Mouse (Mus musculus) erythroblast, embryonic 14.5 days (primary cell): ENCODE measurements around the gene Abcg2. TPM values are rescaled to one million over a fixed set of nuclear protein-coding genes. Genes with fewer than 3 reads are reported as not detected.

Experiments used
- H3K27me3 ChIP-seq: 2 replicates; pipeline ENCODE4 v1.6.1; 2012; ENCODE audit warnings: inconsistent platforms; ENCODE audit not compliant: control insufficient read depth
- H3K36me3 ChIP-seq: 2 replicates; pipeline ENCODE4 v1.6.1; 2012; ENCODE audit warnings: mild to moderate bottlenecking, inconsistent platforms; ENCODE audit not compliant: control insufficient read depth
- H3K4me1 ChIP-seq: 2 replicates; pipeline ENCODE4 v1.6.1; 2012; ENCODE audit warnings: inconsistent platforms; ENCODE audit not compliant: control insufficient read depth
- H3K4me3 ChIP-seq: replicated peaks from 2 replicates; pipeline ENCODE3; 2012; ENCODE audit warnings: moderate library complexity, mild to moderate bottlenecking, inconsistent platforms
- H3K9me3 ChIP-seq: 2 replicates; pipeline ENCODE4 v1.6.1; 2012; ENCODE audit warnings: low read length, inconsistent platforms, mixed read lengths; ENCODE audit not compliant: control insufficient read depth
- GATA1 ChIP-seq: IDR thresholded peaks from 2 replicates; pipeline ENCODE4 v1.6.1; 2012; ENCODE audit warnings: low read length, inconsistent platforms, mixed read lengths
- TAL1 ChIP-seq: IDR thresholded peaks from 3 replicates; pipeline ENCODE4 v1.6.1; 2012; ENCODE audit warnings: low read length, inconsistent platforms, mixed read lengths
- polyA plus RNA-seq: library from polyadenylated mRNA; stranded (reverse); fragments of >175 nt; gene quantifications from 2 replicates; pipeline ENCODE4 v1.2.3, GENCODE M21; 2012

Abcg2 gene
- polyA plus RNA-seq, 1 experiment: 6.8 TPM

DNA sequence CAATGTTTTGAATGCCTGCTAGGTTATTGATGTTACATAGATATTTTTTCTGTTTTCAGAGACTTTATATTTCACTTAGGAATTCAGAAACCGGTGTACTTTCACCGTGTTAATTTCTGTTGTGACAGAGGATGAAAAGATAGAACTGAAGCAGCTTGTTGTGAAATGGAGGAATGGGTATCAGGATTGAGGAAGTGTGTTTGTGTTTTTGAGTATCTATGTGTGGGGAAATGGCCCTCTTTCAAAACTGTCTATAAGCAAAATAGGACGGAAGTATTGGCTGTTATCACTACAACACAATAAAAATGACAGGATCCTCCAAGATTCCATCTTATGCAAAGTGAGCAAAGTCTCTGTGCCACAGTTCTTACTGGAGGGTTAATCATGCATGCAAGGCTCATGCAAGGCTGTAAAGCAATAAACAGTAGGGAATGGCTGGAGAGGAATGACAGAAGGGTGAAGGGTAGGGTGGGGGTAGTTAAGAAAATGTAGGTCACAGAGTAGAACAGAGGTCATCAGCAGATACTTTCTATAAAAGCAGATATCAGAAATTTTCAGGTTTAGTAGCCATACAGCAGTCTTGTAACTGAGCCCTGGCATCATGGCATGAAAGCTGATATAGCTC, 76.7 kb downstream of the Abcg2 start:
- H3K36me3 ChIP-seq: peaks cover 93% of the 10 kb centered on the region
- H3K4me3 ChIP-seq: no peak overlapping the region
- no peaks in the 10 kb centered on the region for H3K9me3 ChIP-seq
- H3K27me3 ChIP-seq: no peaks in the 10 kb centered on the region
- no peak for TF ChIP-seq TAL1
- no peak for TF ChIP-seq GATA1
- peaks cover 13% of the 10 kb centered on the region for H3K4me1 ChIP-seq

DNA sequence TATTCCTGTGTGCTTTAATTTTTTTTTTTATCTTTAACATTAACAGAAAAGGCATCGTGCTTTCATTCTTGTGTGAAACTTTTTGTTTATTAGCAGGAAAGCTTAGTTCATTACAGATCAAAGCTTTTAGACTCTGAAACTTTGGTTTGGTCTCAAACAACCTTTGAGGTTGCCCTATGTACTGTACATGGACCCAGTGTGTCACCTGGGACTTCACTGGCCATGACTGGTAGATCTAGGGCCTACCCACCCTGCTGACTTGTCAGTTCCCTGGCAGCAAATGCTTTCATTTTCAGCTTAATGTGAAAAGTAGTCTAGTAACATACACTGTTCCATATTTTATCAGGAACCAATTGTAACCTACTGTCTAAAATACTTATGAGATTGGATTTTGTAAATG, 93.5 kb downstream of the Abcg2 start:
- no peaks in the 10 kb centered on the region for H3K9me3 ChIP-seq
- peaks cover 94% of the 10 kb centered on the region for H3K36me3 ChIP-seq
- H3K27me3 ChIP-seq: no peaks in the 10 kb centered on the region
- no peak overlapping the region for H3K4me3 ChIP-seq
- H3K4me1 ChIP-seq: no peaks in the 10 kb centered on the region
- TF ChIP-seq TAL1 (no peak), GATA1 (no peak)

DNA sequence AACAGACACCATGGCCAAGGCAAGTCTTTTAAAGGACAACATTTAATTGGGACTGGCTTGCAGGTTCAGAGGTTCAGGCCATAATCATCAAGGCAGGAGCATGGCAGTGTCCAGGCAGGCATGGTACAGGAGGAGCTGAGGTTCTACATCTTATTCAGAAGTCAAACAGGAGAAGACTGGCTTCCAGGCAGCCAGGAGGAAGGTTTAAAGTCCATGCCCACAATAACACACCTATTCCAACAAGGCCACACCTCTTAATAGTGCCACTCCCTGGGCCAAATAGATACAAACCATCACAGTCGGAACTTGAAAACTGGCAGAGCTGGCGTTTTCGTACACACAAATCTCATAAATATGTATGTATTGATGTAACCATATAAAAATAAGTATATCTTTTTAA, 94.2 kb downstream of the Abcg2 start:
- Histone ChIP-seq H3K36me3 (peaks cover 94% of the 10 kb centered on the region), H3K27me3 (no peaks in the 10 kb centered on the region), H3K4me1 (no peaks in the 10 kb centered on the region), H3K4me3 (no peak overlapping the region), H3K9me3 (no peaks in the 10 kb centered on the region)
- TF ChIP-seq GATA1 (no peak), TAL1 (no peak)

DNA sequence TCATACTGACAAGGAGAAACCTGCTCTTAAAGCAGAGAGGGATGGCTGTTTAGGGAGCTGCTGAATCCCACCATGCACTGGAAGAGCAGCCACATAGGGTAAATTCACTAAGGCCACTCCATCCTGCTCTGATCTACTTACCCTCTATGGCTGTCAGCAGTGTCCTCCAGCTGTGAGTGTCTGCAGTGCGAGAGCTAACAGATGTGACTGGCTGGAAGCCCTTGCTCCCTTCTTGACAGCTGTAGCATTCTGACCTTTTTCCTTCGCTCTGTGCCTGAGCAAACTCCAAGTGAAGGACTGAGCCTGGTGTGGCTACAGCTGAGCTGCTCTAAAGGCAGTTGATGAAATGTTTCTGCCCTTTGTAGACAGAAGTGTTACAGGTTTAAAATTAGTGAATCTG, 107.3 kb downstream of the Abcg2 start:
- H3K36me3 ChIP-seq: peaks cover 98% of the 10 kb centered on the region

DNA sequence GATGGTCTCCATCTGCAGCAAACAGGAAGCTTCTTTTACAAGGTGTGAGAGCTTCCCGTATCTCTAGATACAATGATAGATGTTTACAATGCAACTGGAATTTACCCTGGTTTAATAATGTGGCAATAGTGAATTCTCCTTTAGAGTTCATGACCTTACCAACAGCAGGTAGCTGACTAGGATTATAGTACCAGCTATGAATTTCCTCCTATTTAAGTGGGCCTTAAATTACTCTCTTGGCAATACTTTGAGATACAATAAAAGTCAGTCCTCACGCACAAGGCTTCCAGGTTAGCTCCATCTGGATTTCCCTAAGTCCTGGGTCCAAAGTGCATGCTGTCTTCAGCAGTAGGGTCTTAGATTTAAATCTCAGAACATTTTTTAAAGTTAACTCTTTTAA, 109.9 kb downstream of the Abcg2 start:
- Histone ChIP-seq H3K4me3 (no peak overlapping the region), H3K9me3 (no peaks in the 10 kb centered on the region), H3K27me3 (no peaks in the 10 kb centered on the region), H3K4me1 (no peaks in the 10 kb centered on the region), H3K36me3 (peaks cover 98% of the 10 kb centered on the region)
- TF ChIP-seq GATA1 (no peak), TAL1 (no peak)

More for the DNA sequence above, 107.3 kb downstream of the Abcg2 start:
- Histone ChIP-seq H3K4me3 (no peak overlapping the region), H3K4me1 (no peaks in the 10 kb centered on the region), H3K27me3 (no peaks in the 10 kb centered on the region), H3K9me3 (no peaks in the 10 kb centered on the region)
- TF ChIP-seq TAL1: no peak
- TF ChIP-seq GATA1: no peak

DNA sequence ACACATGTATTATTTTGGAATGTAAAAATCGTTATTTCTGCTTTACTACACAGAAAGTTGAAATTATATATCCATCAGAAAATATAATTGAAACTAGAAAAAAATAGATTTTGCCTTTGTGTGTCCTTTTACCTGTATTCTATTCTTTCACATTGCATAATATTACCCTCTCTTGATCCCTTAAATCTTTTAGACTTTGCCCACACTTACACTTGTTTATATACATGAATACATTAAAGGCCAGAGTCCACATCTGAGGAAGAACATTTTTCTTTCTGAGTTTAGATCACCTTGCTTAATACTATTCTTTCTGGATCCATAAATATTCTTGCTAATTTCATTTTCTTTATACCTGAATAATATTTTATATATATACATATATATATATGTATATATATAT, 110.4 kb downstream of the Abcg2 start:
- no peaks in the 10 kb centered on the region for H3K27me3 ChIP-seq
- no peak overlapping the region for H3K4me3 ChIP-seq
- TF ChIP-seq GATA1 (no peak), TAL1 (no peak)
- H3K36me3 ChIP-seq: peaks cover 93% of the 10 kb centered on the region
- no peaks in the 10 kb centered on the region for H3K9me3 ChIP-seq
- no peaks in the 10 kb centered on the region for H3K4me1 ChIP-seq

DNA sequence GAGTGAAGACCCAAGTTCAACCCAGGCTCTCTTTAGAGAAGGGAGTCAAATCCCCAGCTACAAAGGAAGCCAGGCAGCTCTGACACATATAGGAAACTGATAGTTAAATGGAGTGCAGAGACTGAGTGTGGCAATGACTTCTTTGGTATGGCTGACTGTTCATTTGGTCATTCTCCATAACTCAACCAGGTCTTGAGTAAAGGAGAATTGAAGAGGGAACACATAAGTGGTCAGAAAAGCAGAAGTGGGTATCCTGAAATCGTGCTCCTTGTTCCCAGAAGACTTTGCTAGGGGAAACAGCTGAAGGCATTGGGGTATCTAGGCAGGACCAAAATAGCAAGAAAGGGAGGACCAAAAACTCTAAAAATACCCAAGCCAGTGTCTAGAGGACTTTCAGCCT, 126.0 kb downstream of the Abcg2 start:
- TF ChIP-seq GATA1 (no peak), TAL1 (no peak)
- H3K27me3 ChIP-seq: no peaks in the 10 kb centered on the region
- no peaks in the 10 kb centered on the region for H3K4me1 ChIP-seq
- no peaks in the 10 kb centered on the region for H3K9me3 ChIP-seq
- no peaks in the 10 kb centered on the region for H3K36me3 ChIP-seq
- no peak overlapping the region for H3K4me3 ChIP-seq

DNA sequence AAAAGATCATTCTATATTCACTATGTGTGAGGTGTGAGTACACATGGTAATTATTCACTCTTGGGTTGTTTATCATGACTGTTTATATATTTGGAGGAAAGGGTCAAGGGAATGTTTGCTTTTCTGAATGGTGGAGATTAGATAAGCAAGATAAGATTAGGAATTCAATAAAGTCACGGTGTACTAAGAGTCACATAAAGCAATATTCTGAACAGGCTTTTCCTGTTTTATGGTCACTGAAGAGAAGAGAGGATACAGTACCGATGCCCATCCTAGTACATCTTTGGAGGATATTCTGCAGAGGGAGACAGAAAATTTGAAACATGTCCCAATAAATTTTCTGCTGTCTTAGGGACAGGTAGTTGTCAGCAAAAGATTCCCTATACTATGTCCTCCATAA, 127.6 kb downstream of the Abcg2 start:
- H3K36me3 ChIP-seq: no peaks in the 10 kb centered on the region

DNA sequence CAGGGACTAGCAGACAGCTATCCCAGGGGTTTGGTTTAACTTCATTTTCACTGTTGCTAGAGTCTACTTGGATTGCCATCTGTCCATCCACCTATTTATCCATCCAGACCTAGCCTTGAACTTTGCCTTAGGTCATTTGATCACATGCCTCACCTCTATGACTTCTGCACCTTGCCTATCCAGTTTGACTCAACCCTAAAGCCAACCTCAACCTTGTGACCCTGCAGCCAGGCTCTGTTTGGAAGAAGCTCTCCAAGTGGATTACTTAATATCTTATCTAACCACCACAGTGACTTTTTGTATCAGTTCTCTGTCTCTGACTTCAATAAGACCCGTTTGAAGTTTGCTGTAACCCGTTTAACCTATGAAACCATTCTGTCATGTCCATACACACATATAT, 149.5 kb downstream of the Abcg2 start:
- Histone ChIP-seq H3K4me3 (no peak overlapping the region), H3K27me3 (no peaks in the 10 kb centered on the region), H3K36me3 (no peaks in the 10 kb centered on the region), H3K9me3 (no peaks in the 10 kb centered on the region), H3K4me1 (peaks cover 13% of the 10 kb centered on the region)
- no peak for TF ChIP-seq TAL1
- no peak for TF ChIP-seq GATA1

More for the DNA sequence above, 127.6 kb downstream of the Abcg2 start:
- TF ChIP-seq GATA1: no peak
- TF ChIP-seq TAL1: no peak
- no peaks in the 10 kb centered on the region for H3K27me3 ChIP-seq
- no peaks in the 10 kb centered on the region for H3K4me1 ChIP-seq
- H3K4me3 ChIP-seq: no peak overlapping the region
- H3K9me3 ChIP-seq: no peaks in the 10 kb centered on the region

DNA sequence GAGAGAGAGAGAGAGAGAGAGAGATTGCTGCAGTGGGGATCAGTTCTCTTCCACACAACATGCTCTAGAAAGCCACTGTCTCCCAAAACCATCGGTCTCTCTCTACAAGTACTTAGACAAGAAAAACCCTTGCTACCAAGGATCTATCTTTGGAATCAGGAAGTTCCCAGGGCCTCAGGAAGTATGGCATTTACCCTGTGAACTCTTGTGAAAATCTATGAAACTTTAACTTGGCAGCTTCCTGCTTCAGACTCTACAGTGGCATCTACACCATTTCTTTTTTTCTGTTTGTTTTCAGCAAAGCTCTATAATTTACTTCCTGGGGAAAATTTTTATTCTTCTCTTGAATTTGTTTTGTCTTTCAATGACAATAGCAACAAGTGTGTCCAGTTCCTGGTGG, 150.8 kb downstream of the Abcg2 start:
- no peaks in the 10 kb centered on the region for H3K27me3 ChIP-seq
- TF ChIP-seq TAL1 (no peak), GATA1 (no peak)
- H3K4me1 ChIP-seq: peaks cover 13% of the 10 kb centered on the region
- no peaks in the 10 kb centered on the region for H3K9me3 ChIP-seq
- H3K4me3 ChIP-seq: no peak overlapping the region
- H3K36me3 ChIP-seq: no peaks in the 10 kb centered on the region

Other genes with a start within 250 kb of the Abcg2 start
- not detected in 2 replicates for gene Vmn1r30, start 141.1 kb upstream of the Abcg2 start, polyA plus RNA-seq
- not detected in 2 replicates for gene Vmn1r31, start 109.2 kb upstream of the Abcg2 start, polyA plus RNA-seq
- 0.05 TPM in 1 of 2 replicates, not detected in the other for gene Herc3, start 246.9 kb downstream of the Abcg2 start, polyA plus RNA-seq